Mouse (Mus musculus) central nervous system, embryonic 18 days (tissue): ENCODE results near the gene Gm11127. TPM values are rescaled to one million over a fixed set of nuclear protein-coding genes. Genes with fewer than 3 reads are reported as not detected.

Source experiments
- polyA plus RNA-seq: library from polyadenylated mRNA; depleted of rRNA; stranded (reverse); fragments of >200 nt; gene quantifications from 2 replicates; pipeline ENCODE4 v1.2.3, GENCODE M21; 2012; rRNA removed

Gm11127 gene
- polyA plus RNA-seq = 0.04 TPM in 1 of 2 replicates, not detected in the other

GRCm38 (mm10) chr17:36058362-36058761 is at the start of gene Gm11127:
TSS of gene Gm11127 (minus strand) at chr17:36058371.

GRCm38 (mm10) chr17:36042610-36043169 is 15.5 kb downstream of the Gm11127 start, which contains the start of the genes H2-T22 and Gm6034:
TSS of gene H2-T22 (minus strand) at chr17:36042747.
TSS of gene Gm6034 (plus strand) at chr17:36042961.

GRCm38 (mm10) chr17:36032351-36032875 is 25.8 kb downstream of the Gm11127 start, which contains the start of gene H2-T23:
TSS of gene H2-T23 (minus strand) at chr17:36032855.

GRCm38 (mm10) chr17:36020191-36021073 is 37.7 kb downstream of the Gm11127 start, which contains the start of gene H2-T24:
TSS of gene H2-T24 (minus strand) at chr17:36020560.

Other genes starting within 250 kb of the Gm11127 start
- 7.9 and 9.5 TPM in 2 replicates for gene Ier3, start 236.7 kb downstream of the Gm11127 start, polyA plus RNA-seq
- gene Flot1, start 235.1 kb downstream of the Gm11127 start, polyA plus RNA-seq = 149 and 160 TPM in 2 replicates
- 2,694 and 2,976 TPM in 2 replicates for gene Tubb5, start 220.1 kb downstream of the Gm11127 start, polyA plus RNA-seq
- 15.9 and 16.6 TPM in 2 replicates for gene Mdc1, start 216.9 kb downstream of the Gm11127 start, polyA plus RNA-seq
- gene Nrm, start 197.1 kb downstream of the Gm11127 start, polyA plus RNA-seq = 18.0 and 21.4 TPM in 2 replicates
- 29.3 and 32.5 TPM in 2 replicates for gene Ppp1r18, start 192.8 kb downstream of the Gm11127 start, polyA plus RNA-seq
- gene Dhx16, start 178.6 kb downstream of the Gm11127 start, polyA plus RNA-seq = 47.6 and 53.6 TPM in 2 replicates
- gene 2310061I04Rik, start 160.9 kb downstream of the Gm11127 start, polyA plus RNA-seq = 93.8 and 104 TPM in 2 replicates
- gene Atat1, start 148.3 kb downstream of the Gm11127 start, polyA plus RNA-seq = 448 and 535 TPM in 2 replicates
- gene Mrps18b, start 142.0 kb downstream of the Gm11127 start, polyA plus RNA-seq = 52.4 and 53.0 TPM in 2 replicates
- 37.8 and 40.7 TPM in 2 replicates for gene Ppp1r10, start 141.9 kb downstream of the Gm11127 start, polyA plus RNA-seq
- gene Abcf1, start 88.6 kb downstream of the Gm11127 start, polyA plus RNA-seq = 77.3 and 77.5 TPM in 2 replicates
- 45.2 and 54.4 TPM in 2 replicates for gene Gnl1, start 78.5 kb downstream of the Gm11127 start, polyA plus RNA-seq
- 72.9 and 85.4 TPM in 2 replicates for gene Prr3, start 78.1 kb downstream of the Gm11127 start, polyA plus RNA-seq
- 0.26 and 0.44 TPM in 2 replicates for gene H2-T24, start 37.8 kb downstream of the Gm11127 start, polyA plus RNA-seq
- gene H2-T23, start 25.5 kb downstream of the Gm11127 start, polyA plus RNA-seq = 8.9 and 9.5 TPM in 2 replicates
- 8.2 and 8.8 TPM in 2 replicates for gene H2-T22, start 15.6 kb downstream of the Gm11127 start, polyA plus RNA-seq
- not detected in 2 replicates for gene Gm6034, start 15.4 kb downstream of the Gm11127 start, polyA plus RNA-seq
- gene Gm19684, start 63.3 kb upstream of the Gm11127 start, polyA plus RNA-seq = not detected in 2 replicates
- not detected in 2 replicates for gene Gm7030, start 71.1 kb upstream of the Gm11127 start, polyA plus RNA-seq
- not detected in 2 replicates for gene Gm8909, start 110.2 kb upstream of the Gm11127 start, polyA plus RNA-seq
- gene H2-T3, start 131.9 kb upstream of the Gm11127 start, polyA plus RNA-seq = not detected in 2 replicates
- 103 and 109 TPM in 2 replicates for gene Rpp21, start 199.7 kb upstream of the Gm11127 start, polyA plus RNA-seq
- gene Trim39, start 213.9 kb upstream of the Gm11127 start, polyA plus RNA-seq = 42.3 and 44.5 TPM in 2 replicates
- gene H2-M10.2, start 228.1 kb upstream of the Gm11127 start, polyA plus RNA-seq = not detected in 2 replicates